Mouse (Mus musculus) megakaryocyte, embryonic 14.5 days (primary cell): ENCODE measurements around the gene Negr1. TPM values are rescaled to one million over a fixed set of nuclear protein-coding genes. Genes with fewer than 3 reads are reported as not detected.

Experiments used
- H3K27me3 ChIP-seq: replicated peaks from 2 replicates; pipeline ENCODE3; 2012; ENCODE audit warnings: inconsistent platforms
- H3K36me3 ChIP-seq: replicated peaks from 2 replicates; pipeline ENCODE3; 2012; ENCODE audit warnings: low read length, inconsistent platforms, mixed read lengths
- H3K4me1 ChIP-seq: 2 replicates; pipeline ENCODE4 v1.6.1; 2012; ENCODE audit warnings: inconsistent platforms
- H3K4me3 ChIP-seq: replicated peaks from 2 replicates; pipeline ENCODE3; 2012; ENCODE audit warnings: moderate library complexity, mild to moderate bottlenecking, inconsistent platforms
- H3K9me3 ChIP-seq: 2 replicates; pipeline ENCODE4 v1.6.1; 2012; ENCODE audit warnings: inconsistent platforms
- FLI1 ChIP-seq: IDR thresholded peaks from 2 replicates; pipeline ENCODE4 v1.6.1; 2012; ENCODE audit warnings: low read length, inconsistent platforms, mixed read lengths
- GATA1 ChIP-seq: IDR thresholded peaks from 3 replicates; pipeline ENCODE4 v1.6.1; 2012; ENCODE audit warnings: mixed read lengths, low read length, inconsistent platforms, borderline replicate concordance
- polyA plus RNA-seq: library from polyadenylated mRNA; stranded (reverse); fragments of >175 nt; gene quantifications from 2 replicates; pipeline ENCODE4 v1.2.3, GENCODE M21; 2012; ENCODE audit warnings: low replicate concordance; ENCODE audit not compliant: insufficient read depth

Negr1 gene
- polyA plus RNA-seq, 1 experiment = not detected

GRCm38 (mm10) chr3:157359840-157360239, 798.2 kb downstream of the Negr1 start:
- H3K9me3 ChIP-seq = 0 out of 2 replicates have a peak, but pooled peaks cover 4% of the 10 kb centered on the region
- no peak for TF ChIP-seq FLI1
- TF ChIP-seq GATA1 = no peak
- H3K4me3 ChIP-seq = no peak overlapping the region
- H3K36me3 ChIP-seq = no peaks in the 10 kb centered on the region
- no peaks in the 10 kb centered on the region for H3K27me3 ChIP-seq
- no peaks in the 10 kb centered on the region for H3K4me1 ChIP-seq
